Mouse (Mus musculus) midbrain, embryonic 16.5 days (tissue): ENCODE measurements at regions not wholly inside any gene's neighbourhood (a gene's known extent, or its start where the extent isn't known, plus 50 kb on each side); places are given as distances from the start of the nearest gene placed in this dataset.

ENCODE experiments used
- ATAC-seq: fragments of 200-750 bp; cut with Nextera tagmentation; 2 replicates; pipeline ENCODE4 v1.8.0; 2017; ENCODE audit warnings: moderate TSS enrichment
- H3K27ac ChIP-seq: fragments of 300-500 bp; sonication (generic); 2 replicates; pipeline ENCODE4 v1.5.1; 2014; ENCODE audit warnings: mild to moderate bottlenecking, low read length, mixed read lengths
- H3K27me3 ChIP-seq: fragments of 300-500 bp; sonication (generic); 2 replicates; pipeline ENCODE4 v1.6.1; 2014; ENCODE audit warnings: low read depth, low read length, mixed read lengths; ENCODE audit not compliant: control insufficient read depth, insufficient read depth
- H3K36me3 ChIP-seq: fragments of 300-500 bp; sonication (generic); 2 replicates; pipeline ENCODE4 v1.6.1; 2014; ENCODE audit warnings: mild to moderate bottlenecking, low read length, moderate library complexity, mixed read lengths; ENCODE audit not compliant: control insufficient read depth, insufficient read depth
- H3K4me1 ChIP-seq: fragments of 300-500 bp; sonication (generic); 2 replicates; pipeline ENCODE4 v1.6.1; 2014; ENCODE audit warnings: mild to moderate bottlenecking, low read length, mixed read lengths; ENCODE audit not compliant: control insufficient read depth, insufficient read depth
- H3K4me2 ChIP-seq: fragments of 300-500 bp; sonication (generic); 2 replicates; pipeline ENCODE4 v1.6.1; 2014; ENCODE audit warnings: mild to moderate bottlenecking, low read length, mixed read lengths
- H3K4me3 ChIP-seq: fragments of 300-500 bp; sonication (generic); 2 replicates; pipeline ENCODE4 v1.5.1; 2014; ENCODE audit warnings: low read depth, mild to moderate bottlenecking, low read length, moderate library complexity, mixed read lengths
- H3K9ac ChIP-seq: fragments of 300-500 bp; sonication (generic); 2 replicates; pipeline ENCODE4 v1.6.1; 2014; ENCODE audit warnings: low read depth, low read length, mixed read lengths
- H3K9me3 ChIP-seq: fragments of 300-500 bp; sonication (generic); replicated peaks from 2 replicates; pipeline ENCODE4 v1.6.1; 2014; ENCODE audit warnings: mild to moderate bottlenecking, low read length, mixed read lengths; ENCODE audit not compliant: control insufficient read depth, poor library complexity, severe bottlenecking
- WGBS: fragments of 180-500 bp; shearing (Covaris S2); extraction: QIAGEN DNeasy Blood & Tissue Kit; methylation state at CpG from one replicate; pipeline ENCODE4 v1.1.7; 2014; 5-methylcytosine and 5-hydroxymethylcytosine counted together

- peak; percentile 45; the same call in 1 of the 2 replicates for ATAC-seq
- Histone ChIP-seq H3K27ac (no peak overlapping the region), H3K9ac (no peak overlapping the region), H3K4me2 (peak overlapping the region; percentile 12; the same call in 1 of the 2 replicates), H3K4me1 (no peaks in the 10 kb centered on the region; the same call in 1 of the 2 replicates), H3K4me3 (no peak overlapping the region), H3K9me3 (peaks cover 3% of the 10 kb centered on the region), H3K36me3 (no peaks in the 10 kb centered on the region), H3K27me3 (no peaks in the 10 kb centered on the region)
- 41% methylated on average over 7 of the region's 7 CpGs for WGBS
Observed at GRCm38 (mm10) chr4:81005507-81006328, 95.3 kb downstream of the Lurap1l start.

GRCm38 (mm10) chr4:81006546-81006945 is 96.1 kb downstream of the Lurap1l start:
- H3K27ac ChIP-seq, result no peak overlapping the region
- 84% methylated on average over 1 of the region's 1 CpGs for WGBS
- no peak for ATAC-seq
- no peak overlapping the region for H3K4me3 ChIP-seq
- H3K27me3 ChIP-seq, result no peaks in the 10 kb centered on the region
- no peak overlapping the region for H3K4me2 ChIP-seq
- no peaks in the 10 kb centered on the region for H3K36me3 ChIP-seq
- no peaks in the 10 kb centered on the region; the same call in 1 of the 2 replicates for H3K4me1 ChIP-seq
- H3K9ac ChIP-seq, result no peak overlapping the region
- H3K9me3 ChIP-seq, result no peaks in the 10 kb centered on the region

- H3K9ac ChIP-seq, result no peak overlapping the region
- 38% methylated on average over 2 of the region's 2 CpGs for WGBS
- no peaks in the 10 kb centered on the region for H3K9me3 ChIP-seq
- no peak overlapping the region for H3K4me2 ChIP-seq
- no peaks in the 10 kb centered on the region for H3K36me3 ChIP-seq
- no peaks in the 10 kb centered on the region for H3K4me1 ChIP-seq
- no peaks in the 10 kb centered on the region for H3K27me3 ChIP-seq
- H3K27ac ChIP-seq, result no peak overlapping the region
- ATAC-seq, result no peak
- no peak overlapping the region for H3K4me3 ChIP-seq
Observed at GRCm38 (mm10) chr4:81021850-81022249, 111.4 kb downstream of the Lurap1l start.

GRCm38 (mm10) chr4:81023436-81023983 is 113.1 kb downstream of the Lurap1l start:
- Histone ChIP-seq H3K4me3 (no peak overlapping the region), H3K4me2 (no peak overlapping the region), H3K4me1 (no peaks in the 10 kb centered on the region), H3K27me3 (no peaks in the 10 kb centered on the region), H3K9me3 (no peaks in the 10 kb centered on the region), H3K9ac (no peak overlapping the region), H3K27ac (no peak overlapping the region), H3K36me3 (no peaks in the 10 kb centered on the region)
- no peak for ATAC-seq
- 75% methylated on average over 14 of the region's 14 CpGs for WGBS

DNA sequence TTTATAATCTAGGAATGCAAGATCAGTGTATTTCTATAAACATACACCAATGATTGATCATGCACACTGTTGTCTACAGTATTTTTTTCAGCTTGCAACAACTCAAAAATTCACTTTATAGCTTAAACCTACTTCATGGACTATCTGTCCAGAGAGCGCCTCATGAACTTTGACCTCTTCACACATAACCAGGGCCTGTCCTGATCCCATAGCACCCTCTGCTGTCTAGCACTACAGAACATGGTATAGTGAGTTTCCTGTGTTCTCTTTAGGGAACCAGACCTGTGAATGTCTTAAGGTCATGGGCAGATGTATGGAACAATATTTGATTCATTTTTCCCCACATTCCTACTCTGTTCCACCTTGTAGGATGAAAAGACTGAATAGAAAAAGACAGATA is 117.1 kb downstream of the Lurap1l start:
- Histone ChIP-seq H3K4me2 (no peak overlapping the region), H3K27me3 (no peaks in the 10 kb centered on the region), H3K4me3 (no peak overlapping the region), H3K4me1 (no peaks in the 10 kb centered on the region), H3K9me3 (no peaks in the 10 kb centered on the region), H3K27ac (no peak overlapping the region), H3K9ac (no peak overlapping the region), H3K36me3 (no peaks in the 10 kb centered on the region)
- ATAC-seq, result no peak
- WGBS, result 95% methylated on average over 1 of the region's 1 CpGs

- H3K27ac ChIP-seq, result no peak overlapping the region
- no peak for ATAC-seq
Observed at GRCm38 (mm10) chr4:81030671-81031070, 120.2 kb downstream of the Lurap1l start.

DNA sequence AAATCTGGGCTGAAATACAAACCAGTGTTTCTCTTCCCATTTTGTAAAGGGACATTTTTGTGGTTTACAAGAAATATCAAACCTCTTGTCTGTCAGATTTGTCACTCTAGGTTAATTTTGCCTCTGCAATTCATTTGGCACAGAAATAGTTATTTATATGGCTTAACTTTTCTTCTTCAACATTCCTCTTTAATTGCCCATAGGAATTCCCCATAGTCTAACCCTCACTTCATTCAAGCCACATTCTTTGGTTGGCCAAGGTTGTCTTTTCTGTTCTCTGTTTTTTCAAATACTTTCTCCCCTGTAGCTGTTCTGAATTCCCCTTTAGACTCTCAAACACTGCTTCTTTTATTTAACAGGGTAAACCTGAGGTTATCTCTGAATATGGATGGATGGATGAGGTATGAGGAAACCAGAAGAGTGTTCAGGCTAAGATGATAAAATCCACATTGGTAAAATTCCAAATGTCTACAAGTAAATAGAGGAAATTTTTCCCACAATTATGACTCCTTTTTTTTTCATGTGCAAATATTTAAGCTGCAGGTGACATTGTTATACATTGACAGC is 127.0 kb downstream of the Lurap1l start:
- no peaks in the 10 kb centered on the region for H3K4me1 ChIP-seq
- no peaks in the 10 kb centered on the region for H3K9me3 ChIP-seq
- ATAC-seq, result no peak
- H3K27ac ChIP-seq, result no peak overlapping the region
- H3K36me3 ChIP-seq, result no peaks in the 10 kb centered on the region
- H3K4me2 ChIP-seq, result no peak overlapping the region
- no peak overlapping the region for H3K4me3 ChIP-seq
- H3K9ac ChIP-seq, result no peak overlapping the region
- H3K27me3 ChIP-seq, result no peaks in the 10 kb centered on the region

More at GRCm38 (mm10) chr4:81030671-81031070, 120.2 kb downstream of the Lurap1l start:
- Histone ChIP-seq H3K9me3 (no peaks in the 10 kb centered on the region), H3K27me3 (no peaks in the 10 kb centered on the region), H3K4me1 (no peaks in the 10 kb centered on the region), H3K36me3 (no peaks in the 10 kb centered on the region), H3K9ac (no peak overlapping the region), H3K4me3 (no peak overlapping the region), H3K4me2 (no peak overlapping the region)
- WGBS, result 81% methylated on average over 3 of the region's 3 CpGs

GRCm38 (mm10) chr4:81058227-81058626 is 147.8 kb downstream of the Lurap1l start:
- 94% methylated on average over 1 of the region's 1 CpGs for WGBS
- H3K27ac ChIP-seq, result no peak overlapping the region
- H3K9ac ChIP-seq, result no peak overlapping the region
- H3K36me3 ChIP-seq, result no peaks in the 10 kb centered on the region
- H3K27me3 ChIP-seq, result no peaks in the 10 kb centered on the region
- no peaks in the 10 kb centered on the region for H3K9me3 ChIP-seq
- no peak overlapping the region for H3K4me3 ChIP-seq
- H3K4me1 ChIP-seq, result no peaks in the 10 kb centered on the region
- no peak overlapping the region for H3K4me2 ChIP-seq
- ATAC-seq, result no peak

DNA sequence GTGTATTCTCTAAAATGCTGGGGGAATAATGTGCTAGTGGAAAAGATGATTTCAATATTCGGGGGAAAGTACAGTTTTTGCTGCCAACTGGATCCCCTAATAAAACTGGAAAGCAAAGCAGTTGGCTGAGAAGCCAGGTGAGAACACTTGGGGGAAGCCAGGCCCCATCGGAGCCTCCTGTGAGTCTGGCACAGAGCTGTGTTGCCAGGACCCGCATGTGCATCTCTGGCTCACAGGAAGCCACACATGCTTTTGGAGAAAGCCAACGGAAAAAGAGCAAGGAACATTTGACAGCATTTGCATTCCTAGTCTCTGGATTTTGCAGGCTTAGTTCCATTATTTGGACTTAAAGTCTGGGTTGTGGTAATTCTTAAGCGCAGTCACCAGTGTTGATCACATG is 148.4 kb downstream of the Lurap1l start:
- H3K4me1 ChIP-seq, result no peaks in the 10 kb centered on the region
- 90% methylated on average over 5 of the region's 5 CpGs for WGBS
- ATAC-seq, result no peak

More for the DNA sequence above, 148.4 kb downstream of the Lurap1l start:
- H3K27ac ChIP-seq, result no peak overlapping the region
- no peak overlapping the region for H3K4me3 ChIP-seq
- no peak overlapping the region for H3K9ac ChIP-seq
- H3K4me2 ChIP-seq, result no peak overlapping the region
- no peaks in the 10 kb centered on the region for H3K27me3 ChIP-seq
- H3K9me3 ChIP-seq, result no peaks in the 10 kb centered on the region
- H3K36me3 ChIP-seq, result no peaks in the 10 kb centered on the region
